In the genomic region with DNA sequence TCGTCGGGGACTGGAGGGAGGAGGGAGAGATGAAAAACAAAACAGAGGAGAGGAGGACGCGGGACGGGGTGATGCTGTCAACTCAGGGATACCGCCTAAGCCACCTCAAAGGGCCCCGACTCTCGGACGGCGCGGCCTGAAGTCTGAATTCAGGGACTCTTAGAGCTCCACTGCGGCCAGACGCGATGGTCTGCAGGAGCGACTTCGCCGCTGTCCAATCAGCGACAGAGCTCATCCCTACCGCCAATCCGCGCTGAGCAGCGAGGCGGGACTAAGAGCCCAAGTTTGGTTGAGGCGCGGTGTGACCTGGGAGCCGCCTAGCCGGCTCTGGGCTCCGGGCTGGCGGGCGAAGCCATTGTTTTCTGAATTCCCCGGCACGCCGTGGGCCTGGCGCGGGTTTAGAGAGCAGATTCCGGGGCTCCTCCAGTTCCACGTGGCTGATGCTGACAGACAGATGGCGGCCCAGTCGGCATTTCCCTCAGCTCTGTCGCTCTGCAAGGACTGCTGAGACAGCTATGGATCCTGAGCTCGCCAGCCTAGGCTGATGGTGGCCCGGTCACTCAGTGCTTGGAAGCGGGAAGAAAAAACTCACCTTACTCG, we compare ENCODE assay signal across 8 mouse cellular contexts. TPM values are rescaled to one million over a fixed set of nuclear protein-coding genes. Genes with fewer than 3 reads are reported as not detected.
DNase-seq lines count a peak whose midpoint lies in the region; ATAC-seq and TF ChIP-seq lines count a peak whose summit lies in the region.

No protein-coding gene starts in this region.

- H3K9me3 ChIP-seq in embryonic facial prominence, embryonic 15.5 days (replicated peaks) = no peaks in the 10 kb centered on the region
- H3K9me3 ChIP-seq in limb, embryonic 14.5 days (ENCODE audit: control insufficient read depth, low read length) = no peaks in the 10 kb centered on the region
- no peaks in the 10 kb centered on the region for H3K9me3 ChIP-seq in midbrain, postnatal 0 days (ENCODE audit: low read length)

- peak; percentile 99 for TF ChIP-seq POLR2A in bone marrow, adult 2 months (IDR thresholded peaks at IDR 0.05; ENCODE audit: borderline replicate concordance, control insufficient read depth, low read depth, low read length)
- peak; percentile 95; the same call in 1 of the 2 replicates for TF ChIP-seq POLR2A in limb, embryonic 14.5 days (IDR thresholded peaks at IDR 0.05; ENCODE audit: borderline replicate concordance, extremely low read depth, insufficient read depth, insufficient read length)

- DNase-seq in 416B (ENCODE audit: low read depth) = peak; percentile 98
- peak; percentile 99 for DNase-seq in heart, adult 8-10 months (ENCODE audit: low spot score)
- peak; percentile 98 for DNase-seq in kidney, adult 9 months
- DNase-seq in limb, embryonic 14.5 days (ENCODE audit: low spot score) = peak; percentile 99
- DNase-seq in midbrain, postnatal 0 days (ENCODE audit: low spot score) = peak; percentile 99
- DNase-seq in spleen, postnatal 14 days (ENCODE audit: low spot score in 2 of 2) = peak; percentile 96 to 97

- ATAC-seq in embryonic facial prominence, embryonic 15.5 days (ENCODE audit: insufficient number of reproducible peaks, low FRiP score, low TSS enrichment, low read depth) = peak; percentile 100
- peak; percentile 99 for ATAC-seq in limb, embryonic 14.5 days (ENCODE audit: low FRiP score, low read depth)
- ATAC-seq in midbrain, postnatal 0 days (ENCODE audit: low FRiP score) = peak; percentile 100

- peaks cover 7% of the 10 kb centered on the region; the same call in 1 of the 2 replicates for H3K36me3 ChIP-seq in embryonic facial prominence, embryonic 15.5 days
- H3K36me3 ChIP-seq in limb, embryonic 14.5 days (ENCODE audit: control insufficient read depth, insufficient read depth, low read length) = peaks cover 4% of the 10 kb centered on the region; the same call in 1 of the 2 replicates
- peaks cover 3% of the 10 kb centered on the region; the same call in 1 of the 2 replicates for H3K36me3 ChIP-seq in midbrain, postnatal 0 days (ENCODE audit: insufficient read depth, low read length)

- peak overlapping the region; percentile 82 for H3K9ac ChIP-seq in embryonic facial prominence, embryonic 15.5 days
- peak overlapping the region; percentile 88 for H3K9ac ChIP-seq in limb, embryonic 14.5 days (ENCODE audit: low read depth, low read length, severe bottlenecking)
- peak overlapping the region; percentile 76 for H3K9ac ChIP-seq in midbrain, postnatal 0 days (replicated peaks; ENCODE audit: low read length, poor library complexity, severe bottlenecking)

- peak overlapping the region; percentile 96 for H3K27ac ChIP-seq in bone marrow, adult 2 months (ENCODE audit: control insufficient read depth, insufficient read depth, low read depth, low read length, poor library complexity)
- H3K27ac ChIP-seq in embryonic facial prominence, embryonic 15.5 days (replicated peaks) = peak overlapping the region; percentile 98
- H3K27ac ChIP-seq in limb, embryonic 14.5 days (replicated peaks; ENCODE audit: low read depth, low read length) = peak overlapping the region; percentile 98
- peak overlapping the region; percentile 98 for H3K27ac ChIP-seq in midbrain, postnatal 0 days (ENCODE audit: low read depth, low read length)

- H3K4me2 ChIP-seq in embryonic facial prominence, embryonic 15.5 days (replicated peaks) = peak overlapping the region; percentile 85
- H3K4me2 ChIP-seq in limb, embryonic 14.5 days (replicated peaks; ENCODE audit: low read depth, low read length, severe bottlenecking) = peak overlapping the region; percentile 87
- peak overlapping the region; percentile 67 for H3K4me2 ChIP-seq in midbrain, postnatal 0 days (ENCODE audit: low read depth, low read length, poor library complexity, severe bottlenecking)

- under 1% methylated on average over 44 of the region's 44 CpGs for WGBS in bone marrow, adult 2 months
- WGBS in embryonic facial prominence, embryonic 15.5 days = 1% methylated on average over 44 of the region's 44 CpGs
- under 1% methylated on average over 43 of the region's 44 CpGs for WGBS in limb, embryonic 14.5 days
- under 1% methylated on average over 44 of the region's 44 CpGs for WGBS in midbrain, postnatal 0 days

- TF ChIP-seq CTCF in bone marrow, adult 2 months (IDR thresholded peaks at IDR 0.05; ENCODE audit: control insufficient read depth, insufficient read depth, low read length) = no peak
- no peak for TF ChIP-seq CTCF in midbrain, postnatal 0 days (IDR thresholded peaks at IDR 0.05)

- peaks cover 2% of the 10 kb centered on the region for H3K4me1 ChIP-seq in bone marrow, adult 2 months (ENCODE audit: control insufficient read depth, insufficient read depth, low read length)
- H3K4me1 ChIP-seq in embryonic facial prominence, embryonic 15.5 days = peaks cover 12% of the 10 kb centered on the region
- peaks cover 7% of the 10 kb centered on the region; the same call in 1 of the 2 replicates for H3K4me1 ChIP-seq in limb, embryonic 14.5 days (ENCODE audit: control insufficient read depth, insufficient read depth, low read length)
- no peaks in the 10 kb centered on the region for H3K4me1 ChIP-seq in midbrain, postnatal 0 days (ENCODE audit: insufficient read depth, low read length)

- H3K4me3 ChIP-seq in bone marrow, adult 2 months (replicated peaks; ENCODE audit: control insufficient read depth, low read depth, low read length) = peak overlapping the region; percentile 93
- peak overlapping the region; percentile 69 for H3K4me3 ChIP-seq in embryonic facial prominence, embryonic 15.5 days (replicated peaks)
- H3K4me3 ChIP-seq in limb, embryonic 14.5 days (replicated peaks; ENCODE audit: low read length) = peak overlapping the region; percentile 61
- H3K4me3 ChIP-seq in midbrain, postnatal 0 days (ENCODE audit: low read depth, low read length) = peak overlapping the region; percentile 47

- H3K27me3 ChIP-seq in embryonic facial prominence, embryonic 15.5 days = no peaks in the 10 kb centered on the region
- H3K27me3 ChIP-seq in limb, embryonic 14.5 days (ENCODE audit: control insufficient read depth, insufficient read depth, low read length) = no peaks in the 10 kb centered on the region
- no peaks in the 10 kb centered on the region for H3K27me3 ChIP-seq in midbrain, postnatal 0 days (ENCODE audit: insufficient read depth, low read length)

RNA-seq across cellular contexts. Expression of gene Eif4g2, which starts 39.8 kb away (rescaled TPM):
- 184 and 239 TPM in 2 replicates for polyA plus RNA-seq in bone marrow, adult 2 months (2011; ENCODE audit: insufficient read depth, insufficient read length, low replicate concordance, missing spikeins)
- 672 and 714 TPM in 2 replicates for polyA plus RNA-seq in embryonic facial prominence, embryonic 15.5 days (2015; fragmentation: Nextera tagmentation; extraction: Ambion mirVana)
- total RNA-seq in heart, adult 8-10 months (2022) = 1,000 to 10,000 TPM in 3 of 4 experiments, 100 to 1,000 TPM in 1; 989 to 1,111 (median 1,090) TPM
- polyA plus RNA-seq in limb, embryonic 14.5 days (2012; rRNA removed) = 350 and 352 TPM in 2 replicates
- 921 and 939 TPM in 2 replicates for polyA plus RNA-seq in limb, embryonic 14.5 days (2014; fragmentation: Nextera tagmentation; extraction: Ambion mirVana)
- 497 and 556 TPM in 2 replicates for total RNA-seq in midbrain, postnatal 0 days (2014; rRNA removed)
- polyA plus RNA-seq in midbrain, postnatal 0 days (2015; fragmentation: Nextera tagmentation; extraction: Ambion mirVana) = 804 and 868 TPM in 2 replicates

Comparison
In these comparisons a context has a peak if more than half of its experiments do, and no peak if none do; other contexts are left out.
1. Peak in every context shown above with its lines: DNase-seq, ATAC-seq, H3K4me3 ChIP-seq and H3K27ac ChIP-seq.